Mouse (Mus musculus) kidney, adult 2 months (tissue): ENCODE results near the gene Adgrf1.

ENCODE experiments used
- CTCF ChIP-seq: fragments of 200-500 bp; conservative IDR thresholded peaks from 2 replicates; pipeline ENCODE4 v1.5.1; 2011; ENCODE audit warnings: low read depth, mild to moderate bottlenecking, control low read depth, low read length, moderate library complexity, mixed read lengths; ENCODE audit not compliant: insufficient read depth, insufficient read length
- POLR2A ChIP-seq: fragments of 200-500 bp; IDR thresholded peaks from one replicate; pipeline ENCODE4 v1.6.1; 2011; ENCODE audit warnings: low read depth, low read length, control low read depth

GRCm38 (mm10) chr17:43256536-43257135, 13.5 kb upstream of the Adgrf1 start:
- TF ChIP-seq POLR2A (no peak), CTCF (no peak)
